Mouse (Mus musculus) CD8-positive naive resting alpha-beta T cell, adult 2 months (primary cell): ENCODE data around the gene 2310057M21Rik.
"Not testable (repeated sequence)": the region's sequence is repeated elsewhere in the genome, so short reads cannot be mapped to it uniquely, and the experiment has no call there.

Experiments used
- DNase-seq, 2 experiments: peaks; one replicate each; pipeline ENCODE4 v3.0.0; 2022; ENCODE audit warnings: low read depth in 2 of 2, low spot score in 2 of 2

2310057M21Rik gene

GRCm38 (mm10) chr7:131362615-131363300 lies at the start of gene 2310057M21Rik:
Gene 2310057M21Rik, minus strand, starts transcription at chr7:131362759.
- peak; percentile 79 to 83 for DNase-seq

- DNase-seq, result no peak
Observed at GRCm38 (mm10) chr7:131411941-131412270, 49.3 kb upstream of the 2310057M21Rik start.

GRCm38 (mm10) chr7:131411221-131411940 lies 48.8 kb upstream of the 2310057M21Rik start:
- no peak for DNase-seq

GRCm38 (mm10) chr7:131410416-131411058 lies 48.0 kb upstream of the 2310057M21Rik start, which contains the start of the genes Ikzf5 and Acadsb:
Gene Ikzf5, minus strand, starts transcription at chr7:131410521.
Gene Acadsb, plus strand, starts transcription at chr7:131410601.
- peak; percentile 96 to 99 for DNase-seq

GRCm38 (mm10) chr7:131409988-131410385 lies 47.4 kb upstream of the 2310057M21Rik start:
- DNase-seq, result no peak

GRCm38 (mm10) chr7:131409321-131409987 lies 46.9 kb upstream of the 2310057M21Rik start:
- DNase-seq, result no peak

GRCm38 (mm10) chr7:131391761-131392160 lies 29.2 kb upstream of the 2310057M21Rik start:
- not testable (repeated sequence) for DNase-seq

- peak in 1 of 2 experiments; percentile 17 for DNase-seq
Observed at GRCm38 (mm10) chr7:131371880-131372651, 9.5 kb upstream of the 2310057M21Rik start.

- no peak for DNase-seq
Observed at GRCm38 (mm10) chr7:131371470-131371860, 8.9 kb upstream of the 2310057M21Rik start.

GRCm38 (mm10) chr7:131370648-131371469 lies 8.3 kb upstream of the 2310057M21Rik start, which contains the start of gene Pstk:
Gene Pstk, plus strand, starts transcription at chr7:131371141.
- peak; percentile 80 to 81 for DNase-seq

- DNase-seq, result no peak
Observed at GRCm38 (mm10) chr7:131364131-131364530, 1.6 kb upstream of the 2310057M21Rik start.

- no peak for DNase-seq
Observed at GRCm38 (mm10) chr7:131362269-131362614, 317 bp downstream of the 2310057M21Rik start.

GRCm38 (mm10) chr7:131356105-131356504 lies 6.5 kb downstream of the 2310057M21Rik start:
- no peak for DNase-seq

GRCm38 (mm10) chr7:131345856-131346541 lies 16.6 kb downstream of the 2310057M21Rik start:
- no peak for DNase-seq

GRCm38 (mm10) chr7:131337502-131338068 lies 25.0 kb downstream of the 2310057M21Rik start:
- no peak for DNase-seq

- no peak for DNase-seq
Observed at GRCm38 (mm10) chr7:131333564-131333963, 29.0 kb downstream of the 2310057M21Rik start, which contains the start of gene Fam24a. Gene Fam24a, plus strand, starts transcription at chr7:131333864.

GRCm38 (mm10) chr7:131331688-131332087 lies 30.9 kb downstream of the 2310057M21Rik start:
- DNase-seq, result no peak

- DNase-seq, result no peak
Observed at GRCm38 (mm10) chr7:131329416-131329815, 33.1 kb downstream of the 2310057M21Rik start, which contains the start of gene Fam24b. Gene Fam24b, minus strand, starts transcription at chr7:131329516.

GRCm38 (mm10) chr7:131327054-131327453 lies 35.5 kb downstream of the 2310057M21Rik start:
- DNase-seq, result no peak
